Mouse (Mus musculus) embryonic fibroblast, embryonic 13.5 days (primary cell): ENCODE measurements around the gene Mgl2.

ENCODE experiments used
- CTCF ChIP-seq: IDR thresholded peaks from 2 replicates; pipeline ENCODE4 v1.5.1; 2011; ENCODE audit warnings: mild to moderate bottlenecking, control low read depth, low read length, moderate library complexity, borderline replicate concordance; ENCODE audit not compliant: insufficient read depth
- POLR2A ChIP-seq: IDR thresholded peaks from 2 replicates; pipeline ENCODE4 v1.6.1; 2011; ENCODE audit warnings: low read depth, mild to moderate bottlenecking, control low read depth, low read length, moderate library complexity

DNA sequence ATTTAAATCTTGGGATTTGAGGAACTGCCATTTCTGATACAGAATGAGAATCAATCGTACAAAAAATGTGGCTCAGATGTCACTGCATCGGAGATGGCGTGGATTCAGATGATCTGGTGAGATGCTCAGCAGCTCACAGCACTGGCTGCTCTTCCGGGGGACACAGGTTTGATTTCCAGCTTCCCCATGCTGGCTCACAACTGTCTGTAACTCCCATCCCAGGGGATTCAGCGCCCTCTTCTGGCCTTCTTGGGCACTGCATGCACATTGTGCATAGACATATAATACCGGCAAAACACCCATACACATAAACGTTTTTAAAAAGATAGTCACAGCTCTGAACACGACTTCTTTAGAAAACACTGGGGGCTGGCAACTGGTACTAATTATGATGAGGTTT lies 47.5 kb downstream of the Mgl2 start:
- TF ChIP-seq CTCF (no peak), POLR2A (no peak)
